Mouse (Mus musculus) kidney, embryonic 14.5 days (tissue): ENCODE data around the gene Birc6. TPM values are rescaled to one million over a fixed set of nuclear protein-coding genes. Genes with fewer than 3 reads are reported as not detected.
A peak's percentile ranks its signal among the peaks of the same experiment; 100 is the strongest.

Experiments used
- ATAC-seq: fragments of 200-750 bp; cut with Nextera tagmentation; 2 replicates; pipeline ENCODE4 v1.8.0; 2017; ENCODE audit warnings: moderate number of reproducible peaks, mild to moderate bottlenecking, moderate TSS enrichment, moderate library complexity; ENCODE audit not compliant: low FRiP score, low TSS enrichment
- H3K27ac ChIP-seq: fragments of 300-500 bp; sonication (generic); 2 replicates; pipeline ENCODE4 v1.5.1; 2014; ENCODE audit warnings: low read depth, mild to moderate bottlenecking, low read length, moderate library complexity, mixed read lengths
- H3K27me3 ChIP-seq: fragments of 300-500 bp; sonication (generic); 2 replicates; pipeline ENCODE4 v1.6.1; 2014; ENCODE audit warnings: mild to moderate bottlenecking, low read length; ENCODE audit not compliant: control insufficient read depth, insufficient read depth
- H3K36me3 ChIP-seq: fragments of 300-500 bp; sonication (generic); 2 replicates; pipeline ENCODE4 v1.6.1; 2014; ENCODE audit warnings: low read length, mixed read lengths; ENCODE audit not compliant: control insufficient read depth, insufficient read depth
- H3K4me1 ChIP-seq: fragments of 300-500 bp; sonication (generic); 2 replicates; pipeline ENCODE4 v1.6.1; 2014; ENCODE audit warnings: low read length, mixed read lengths; ENCODE audit not compliant: control insufficient read depth, insufficient read depth
- H3K4me2 ChIP-seq: fragments of 300-500 bp; sonication (generic); replicated peaks from 2 replicates; pipeline ENCODE4 v1.6.1; 2014; ENCODE audit warnings: low read depth, mild to moderate bottlenecking, low read length
- H3K4me3 ChIP-seq: fragments of 300-500 bp; sonication (generic); 2 replicates; pipeline ENCODE4 v1.5.1; 2014; ENCODE audit warnings: mild to moderate bottlenecking, low read length
- H3K9ac ChIP-seq: fragments of 300-500 bp; sonication (generic); 2 replicates; pipeline ENCODE4 v1.6.1; 2014; ENCODE audit warnings: low read depth, mild to moderate bottlenecking, low read length, moderate library complexity
- H3K9me3 ChIP-seq: fragments of 300-500 bp; sonication (generic); 2 replicates; pipeline ENCODE4 v1.6.1; 2016; ENCODE audit warnings: low read length; ENCODE audit not compliant: control insufficient read depth
- WGBS: fragments of 180-500 bp; shearing (Covaris S2); extraction: QIAGEN DNeasy Blood & Tissue Kit; methylation state at CpG from one replicate; pipeline ENCODE4 v1.1.7; 2014; 5-methylcytosine and 5-hydroxymethylcytosine counted together
- polyA plus RNA-seq: library from polyadenylated mRNA; unstranded; fragments of >200 nt; fragmentation: Nextera tagmentation; extraction: Ambion mirVana; gene quantifications from 2 replicates; pipeline ENCODE4 v1.2.1, GENCODE M21; 2014

Birc6 gene
- polyA plus RNA-seq, 1 experiment from 2014 or later, result 110 TPM

GRCm38 (mm10) chr17:74508600-74508999, 19.5 kb upstream of the Birc6 start:
- ATAC-seq, result no peak
- Histone ChIP-seq H3K4me3 (no peak overlapping the region), H3K36me3 (no peaks in the 10 kb centered on the region), H3K27me3 (no peaks in the 10 kb centered on the region), H3K9me3 (no peaks in the 10 kb centered on the region), H3K9ac (no peak overlapping the region), H3K4me2 (no peak overlapping the region), H3K27ac (no peak overlapping the region), H3K4me1 (no peaks in the 10 kb centered on the region)
- 89% methylated on average over 3 of the region's 3 CpGs for WGBS

DNA sequence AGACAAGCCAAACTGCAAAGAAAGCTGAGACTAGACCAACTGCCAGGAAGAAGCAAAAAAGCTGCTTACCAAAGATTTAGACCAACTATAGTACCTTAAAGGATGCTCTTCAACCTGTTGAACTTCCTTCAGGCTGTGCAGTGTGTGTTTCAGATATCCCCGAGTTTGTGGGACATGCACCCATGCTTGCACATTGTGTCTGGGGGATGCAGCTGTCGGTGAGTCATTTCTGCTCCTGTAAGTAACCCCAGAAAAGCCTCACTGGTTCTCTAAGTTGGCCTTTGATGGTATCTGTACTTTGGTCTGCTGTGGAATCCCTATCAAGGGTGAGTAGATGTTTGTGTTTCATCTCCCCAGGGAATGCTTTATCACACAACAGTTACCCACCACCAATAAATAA, 15.8 kb upstream of the Birc6 start:
- Histone ChIP-seq H3K36me3 (no peaks in the 10 kb centered on the region), H3K4me3 (no peak overlapping the region), H3K27me3 (no peaks in the 10 kb centered on the region), H3K4me1 (no peaks in the 10 kb centered on the region), H3K9ac (no peak overlapping the region), H3K27ac (no peak overlapping the region), H3K9me3 (no peaks in the 10 kb centered on the region), H3K4me2 (no peak overlapping the region)
- ATAC-seq, result no peak
- WGBS, result 83% methylated on average over 2 of the region's 2 CpGs

GRCm38 (mm10) chr17:74522797-74523723, 5.0 kb upstream of the Birc6 start:
- H3K36me3 ChIP-seq, result no peaks in the 10 kb centered on the region
- WGBS, result 85% methylated on average over 8 of the region's 8 CpGs
- no peaks in the 10 kb centered on the region for H3K9me3 ChIP-seq
- H3K27me3 ChIP-seq, result no peaks in the 10 kb centered on the region
- ATAC-seq, result no peak
- H3K27ac ChIP-seq, result no peak overlapping the region
- no peak overlapping the region for H3K4me2 ChIP-seq
- 0 out of 2 replicates have a peak, but pooled peaks cover 6% of the 10 kb centered on the region for H3K4me1 ChIP-seq
- no peak overlapping the region for H3K4me3 ChIP-seq
- no peak overlapping the region for H3K9ac ChIP-seq

- Histone ChIP-seq H3K36me3 (no peaks in the 10 kb centered on the region), H3K4me3 (no peak overlapping the region)
Measured at GRCm38 (mm10) chr17:74526117-74526516, 2.0 kb upstream of the Birc6 start.

DNA sequence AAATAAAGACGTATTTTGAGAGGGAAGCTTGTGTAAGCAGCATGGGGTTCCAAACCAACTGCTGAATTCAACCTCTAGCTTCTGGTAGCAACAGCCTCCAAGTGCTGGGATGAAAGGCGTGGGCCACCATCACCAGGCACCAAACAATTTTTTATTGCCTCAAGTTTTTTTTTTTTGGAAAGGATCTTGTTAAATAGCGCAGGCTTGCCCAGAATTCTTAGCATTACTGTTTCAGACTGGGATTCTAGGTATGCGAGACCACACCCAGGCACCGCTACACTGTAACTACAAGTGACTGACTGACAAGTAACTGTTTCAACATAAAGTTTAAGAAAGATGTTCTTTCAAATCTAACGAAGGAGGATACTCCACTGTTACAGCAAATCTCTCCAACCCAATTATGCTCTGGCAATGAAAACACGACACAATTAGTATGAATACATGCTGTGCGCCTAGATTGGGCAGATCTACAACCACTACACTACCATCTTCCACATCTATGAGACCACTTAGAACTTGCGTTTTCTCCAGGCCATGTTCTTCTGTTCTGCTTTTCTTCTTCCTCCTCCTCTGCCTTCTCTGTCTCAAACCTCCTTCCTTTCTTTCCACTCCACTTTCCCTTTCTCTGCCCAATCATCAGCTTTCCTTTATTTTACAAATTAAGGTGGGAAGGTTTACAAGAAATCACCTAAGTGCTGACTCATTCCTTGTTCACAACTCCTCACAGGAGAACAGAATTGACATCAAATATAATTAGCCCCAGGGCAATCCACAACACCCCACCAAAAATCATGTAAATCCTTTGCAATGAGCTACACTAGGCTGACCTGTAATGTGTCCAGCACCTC, 1.1 kb upstream of the Birc6 start:
- no peak for ATAC-seq
- Histone ChIP-seq H3K9me3 (no peaks in the 10 kb centered on the region), H3K4me2 (peak overlapping the region; percentile 45), H3K36me3 (no peaks in the 10 kb centered on the region), H3K27me3 (no peaks in the 10 kb centered on the region), H3K4me3 (peak overlapping the region; percentile 96; the same call in 1 of the 2 replicates), H3K9ac (peak overlapping the region; percentile 59; the same call in 1 of the 2 replicates), H3K27ac (peak overlapping the region; percentile 96), H3K4me1 (peaks cover 19% of the 10 kb centered on the region; the same call in 1 of the 2 replicates)
- 90% methylated on average over 9 of the region's 9 CpGs for WGBS

More at GRCm38 (mm10) chr17:74526117-74526516, 2.0 kb upstream of the Birc6 start:
- peaks cover 19% of the 10 kb centered on the region; the same call in 1 of the 2 replicates for H3K4me1 ChIP-seq
- H3K27ac ChIP-seq, result no peak overlapping the region
- no peak overlapping the region for H3K9ac ChIP-seq
- no peaks in the 10 kb centered on the region for H3K9me3 ChIP-seq
- ATAC-seq, result no peak
- no peak overlapping the region for H3K4me2 ChIP-seq
- H3K27me3 ChIP-seq, result no peaks in the 10 kb centered on the region
- 93% methylated on average over 2 of the region's 2 CpGs for WGBS

DNA sequence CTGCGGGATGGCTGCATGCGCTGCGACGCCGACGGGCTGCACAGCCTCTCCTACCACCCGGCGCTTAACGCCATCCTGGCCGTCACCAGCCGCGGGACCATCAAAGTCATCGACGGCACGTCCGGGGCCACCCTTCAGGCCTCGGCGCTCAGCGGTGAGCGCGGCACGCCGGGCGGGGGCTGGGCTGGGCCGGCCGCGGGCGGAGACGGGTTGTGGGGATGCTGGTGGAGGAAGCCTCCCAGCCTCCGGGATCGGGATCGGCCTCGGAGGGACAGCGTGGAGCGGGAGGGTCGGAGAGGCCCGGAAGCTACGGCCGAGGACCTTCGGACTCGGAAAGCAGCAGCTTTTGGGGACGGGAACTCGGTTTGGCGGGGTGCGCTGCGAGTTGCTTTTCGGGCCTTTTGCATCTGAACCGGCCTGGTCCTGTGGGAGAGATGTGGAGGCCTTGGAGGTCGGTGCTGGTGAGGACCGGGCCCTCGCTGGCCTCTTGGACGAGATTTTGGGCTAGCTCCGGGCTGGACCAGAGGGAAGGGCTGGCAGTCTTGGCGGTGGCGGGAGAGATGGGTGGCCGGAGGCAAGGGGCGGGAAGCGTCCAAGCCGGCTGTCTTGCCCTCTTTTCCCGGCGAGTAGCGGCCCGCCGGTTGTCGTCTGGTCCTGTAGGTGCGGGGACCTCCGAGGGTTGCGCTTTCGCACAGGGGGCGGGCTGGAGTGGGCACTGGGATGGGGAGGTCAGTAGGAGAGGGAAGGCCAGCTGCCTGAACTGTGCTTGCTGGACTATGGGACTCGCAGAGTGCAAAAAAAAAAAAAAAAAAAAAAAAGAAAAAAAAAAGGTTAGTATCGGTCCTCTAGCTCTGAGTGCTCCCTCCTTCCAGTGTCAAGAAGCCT, 795 bp downstream of the Birc6 start:
- Histone ChIP-seq H3K4me1 (peaks cover 19% of the 10 kb centered on the region; the same call in 1 of the 2 replicates), H3K4me3 (peak overlapping the region; percentile 96), H3K27ac (peak overlapping the region; percentile 99), H3K27me3 (no peaks in the 10 kb centered on the region), H3K9me3 (no peaks in the 10 kb centered on the region), H3K4me2 (peak overlapping the region; percentile 81), H3K9ac (peak overlapping the region; percentile 94), H3K36me3 (no peaks in the 10 kb centered on the region)
- WGBS, result under 1% methylated on average over 56 of the region's 72 CpGs
- ATAC-seq, result peak; percentile 69

GRCm38 (mm10) chr17:74529533-74529824, 1.4 kb downstream of the Birc6 start:
- Histone ChIP-seq H3K4me3 (peak overlapping the region; percentile 96), H3K9me3 (no peaks in the 10 kb centered on the region), H3K27me3 (no peaks in the 10 kb centered on the region), H3K9ac (peak overlapping the region; percentile 94), H3K4me1 (peaks cover 19% of the 10 kb centered on the region; the same call in 1 of the 2 replicates), H3K4me2 (peak overlapping the region; percentile 81), H3K27ac (peak overlapping the region; percentile 99; the same call in 1 of the 2 replicates), H3K36me3 (no peaks in the 10 kb centered on the region)
- no peak for ATAC-seq
- 6% methylated on average over 3 of the region's 3 CpGs for WGBS

- Histone ChIP-seq H3K9ac (no peak overlapping the region), H3K9me3 (no peaks in the 10 kb centered on the region), H3K27ac (no peak overlapping the region), H3K4me2 (no peak overlapping the region), H3K36me3 (no peaks in the 10 kb centered on the region), H3K4me1 (peaks cover 9% of the 10 kb centered on the region; the same call in 1 of the 2 replicates), H3K27me3 (no peaks in the 10 kb centered on the region), H3K4me3 (no peak overlapping the region)
- 92% methylated on average over 4 of the region's 4 CpGs for WGBS
- ATAC-seq, result no peak
Measured at GRCm38 (mm10) chr17:74534971-74535370, 6.9 kb downstream of the Birc6 start.
